Mouse (Mus musculus) regulatory T cell (primary cell): ENCODE results near the gene Gpx2.

Experiments
- in situ Hi-C: fragments of 300-600 bp; cut with MboI, MseI; formaldehyde crosslinking; loops from one replicate; pipeline ENCODE4 v1.15.1; 2025; ENCODE audit warnings: high pct_unique_total_duplicates

Gene Gpx2

GRCm38 (mm10) chr12:76752652-76753318 lies 42.6 kb downstream of the Gpx2 start:
- in situ Hi-C loops = no loop called here

GRCm38 (mm10) chr12:76750866-76751459 lies 44.4 kb downstream of the Gpx2 start:
- in situ Hi-C loops = no loop called here
